In genomic region chr11:11822181-11823095, GRCm38 (mm10) we compare ENCODE assay signal across 8 mouse cellular contexts. TPM values are rescaled to one million over a fixed set of nuclear protein-coding genes. Genes with fewer than 3 reads are reported as not detected.
A peak's percentile ranks its signal among the peaks of the same experiment; 100 is the strongest.
DNase-seq lines count a peak whose midpoint lies in the region; ATAC-seq and TF ChIP-seq lines count a peak whose summit lies in the region.

No protein-coding gene starts in this region.

- H3K4me2 ChIP-seq in lung, postnatal 0 days (replicated peaks; ENCODE audit: low read depth, low read length): no peak overlapping the region; the same call in 1 of the 2 replicates
- no peak overlapping the region for H3K4me2 ChIP-seq in limb, embryonic 11.5 days (ENCODE audit: low read depth, severe bottlenecking)
- H3K4me2 ChIP-seq in stomach, embryonic 14.5 days (replicated peaks; ENCODE audit: low read depth, low read length): no peak overlapping the region

- peak; percentile 8; the same call in 1 of the 2 replicates for ATAC-seq in lung, postnatal 0 days
- ATAC-seq in limb, embryonic 11.5 days (ENCODE audit: insufficient number of reproducible peaks, low FRiP score, low TSS enrichment, low read depth): peak; percentile 6; the same call in 1 of the 2 replicates
- ATAC-seq in stomach, embryonic 14.5 days (ENCODE audit: insufficient number of reproducible peaks, insufficient read depth, low FRiP score, low read depth): peak; percentile 23; the same call in 1 of the 2 replicates

- peak overlapping the region; percentile 63 for H3K27ac ChIP-seq in lung, postnatal 0 days (ENCODE audit: low read length)
- H3K27ac ChIP-seq in embryonic fibroblast, embryonic 13.5 days (ENCODE audit: insufficient read depth, low read length): peak overlapping the region; percentile 83
- peak overlapping the region; percentile 97 for H3K27ac ChIP-seq in limb, embryonic 11.5 days (replicated peaks; ENCODE audit: low read depth, low read length)
- H3K27ac ChIP-seq in stomach, embryonic 14.5 days (ENCODE audit: low read length): peak overlapping the region; percentile 84

- no peaks in the 10 kb centered on the region for H3K9me3 ChIP-seq in lung, postnatal 0 days (ENCODE audit: low read length)
- no peaks in the 10 kb centered on the region for H3K9me3 ChIP-seq in limb, embryonic 11.5 days (ENCODE audit: control insufficient read depth, low read length)
- H3K9me3 ChIP-seq in stomach, embryonic 14.5 days (ENCODE audit: control insufficient read depth, low read depth, low read length): no peaks in the 10 kb centered on the region

- H3K36me3 ChIP-seq in lung, postnatal 0 days (ENCODE audit: insufficient read depth, low read length): no peaks in the 10 kb centered on the region
- H3K36me3 ChIP-seq in limb, embryonic 11.5 days (ENCODE audit: control insufficient read depth, insufficient read depth, low read length): no peaks in the 10 kb centered on the region
- no peaks in the 10 kb centered on the region for H3K36me3 ChIP-seq in stomach, embryonic 14.5 days (ENCODE audit: control insufficient read depth, insufficient read depth, low read length)

- no peak overlapping the region for H3K4me3 ChIP-seq in lung, postnatal 0 days (ENCODE audit: low read depth, low read length)
- H3K4me3 ChIP-seq in embryonic fibroblast, embryonic 13.5 days (ENCODE audit: insufficient read depth, low read length): no peak overlapping the region
- H3K4me3 ChIP-seq in limb, embryonic 11.5 days (ENCODE audit: low read depth, low read length): no peak overlapping the region
- no peak overlapping the region for H3K4me3 ChIP-seq in stomach, embryonic 14.5 days (ENCODE audit: low read depth, low read length)

- no peak for TF ChIP-seq EP300 in lung, postnatal 0 days (IDR thresholded peaks at IDR 0.05)

- no peaks in the 10 kb centered on the region for H3K27me3 ChIP-seq in lung, postnatal 0 days (replicated peaks; ENCODE audit: insufficient read depth, low read length)
- no peaks in the 10 kb centered on the region for H3K27me3 ChIP-seq in limb, embryonic 11.5 days (ENCODE audit: control insufficient read depth, insufficient read depth, low read length)
- H3K27me3 ChIP-seq in stomach, embryonic 14.5 days (ENCODE audit: control insufficient read depth, insufficient read depth, low read length): no peaks in the 10 kb centered on the region

- TF ChIP-seq POLR2A in embryonic fibroblast, embryonic 13.5 days (IDR thresholded peaks at IDR 0.05; ENCODE audit: low read depth, low read length): no peak

- H3K9ac ChIP-seq in lung, postnatal 0 days (replicated peaks; ENCODE audit: low read depth): no peak overlapping the region
- H3K9ac ChIP-seq in limb, embryonic 11.5 days (ENCODE audit: low read length): peak overlapping the region; percentile 59
- H3K9ac ChIP-seq in stomach, embryonic 14.5 days (replicated peaks; ENCODE audit: low read depth, low read length): no peak overlapping the region

- WGBS in lung, postnatal 0 days: 18% methylated on average over 20 of the region's 20 CpGs
- WGBS in limb, embryonic 11.5 days: 6% methylated on average over 20 of the region's 20 CpGs
- WGBS in stomach, embryonic 14.5 days: 11% methylated on average over 20 of the region's 20 CpGs

- H3K4me1 ChIP-seq in lung, postnatal 0 days (ENCODE audit: insufficient read depth, low read depth, low read length): peaks cover 20% of the 10 kb centered on the region
- H3K4me1 ChIP-seq in embryonic fibroblast, embryonic 13.5 days (ENCODE audit: control insufficient read depth, insufficient read depth, low read length): peaks cover 33% of the 10 kb centered on the region
- peaks cover 32% of the 10 kb centered on the region for H3K4me1 ChIP-seq in limb, embryonic 11.5 days (ENCODE audit: control insufficient read depth, insufficient read depth, low read length)
- H3K4me1 ChIP-seq in stomach, embryonic 14.5 days (ENCODE audit: control insufficient read depth, insufficient read depth, low read length): peaks cover 27% of the 10 kb centered on the region

- no peak for TF ChIP-seq CTCF in lung, postnatal 0 days (IDR thresholded peaks at IDR 0.05)
- no peak for TF ChIP-seq CTCF in embryonic fibroblast, embryonic 13.5 days (IDR thresholded peaks at IDR 0.05; ENCODE audit: borderline replicate concordance, insufficient read depth, low read length)

- peak; percentile 45 for DNase-seq in lung, postnatal 0 days (ENCODE audit: low spot score)
- no peak for DNase-seq in lung, adult 18-20 months
- DNase-seq in limb, embryonic 11.5 days (ENCODE audit: low spot score): peak; percentile 69
- no peak for DNase-seq in frontal cortex, postnatal 10 days (ENCODE audit: low spot score in 2 of 2)
- DNase-seq in layer of hippocampus, adult 8-10 months (ENCODE audit: low spot score in 2 of 2): no peak
- no peak for DNase-seq in urinary bladder, adult 18-20 months (ENCODE audit: low spot score in 2 of 2)

RNA-seq across cellular contexts. Expression of gene Fignl1, which starts 13.7 kb away (rescaled TPM):
- 4.2 and 5.6 TPM in 2 replicates for polyA plus RNA-seq in lung, postnatal 0 days (2015; fragmentation: Nextera tagmentation; extraction: Ambion mirVana)
- polyA plus RNA-seq in embryonic fibroblast, embryonic 13.5 days (2011; ENCODE audit: insufficient read length, low read depth, missing spikeins): 17.5 and 24.4 TPM in 2 replicates
- 96.7 and 102 TPM in 2 replicates for polyA plus RNA-seq in limb, embryonic 11.5 days (2014; fragmentation: Nextera tagmentation; extraction: Ambion mirVana)
- polyA plus RNA-seq in stomach, embryonic 14.5 days (2014; fragmentation: Nextera tagmentation; extraction: Ambion mirVana): 52.6 and 56.5 TPM in 2 replicates
- total RNA-seq in layer of hippocampus, adult 8-10 months (2022): under 1 TPM; 0.35 to 0.89 (median 0.76) TPM

Comparison
In these comparisons a context has a peak if more than half of its experiments do, and no peak if none do; other contexts are left out.
1. DNase-seq: peak in lung, postnatal 0 days (single experiment) and limb, embryonic 11.5 days (single experiment); none in lung, adult 18-20 months (0 of 2), frontal cortex, postnatal 10 days (0 of 2), layer of hippocampus, adult 8-10 months (0 of 2) and urinary bladder, adult 18-20 months (0 of 2).
2. Peak in every context shown above with its lines, with median percentiles within 50 percentile points of each other: ATAC-seq and H3K27ac ChIP-seq.